Mouse (Mus musculus): ENCODE results near the gene Styxl1. TPM values are rescaled to one million over a fixed set of nuclear protein-coding genes. Genes with fewer than 3 reads are reported as not detected.

The Styxl1 gene
- total and polyA plus RNA-seq, 3 experiments: 0.17 TPM; not detected in 2

DNA sequence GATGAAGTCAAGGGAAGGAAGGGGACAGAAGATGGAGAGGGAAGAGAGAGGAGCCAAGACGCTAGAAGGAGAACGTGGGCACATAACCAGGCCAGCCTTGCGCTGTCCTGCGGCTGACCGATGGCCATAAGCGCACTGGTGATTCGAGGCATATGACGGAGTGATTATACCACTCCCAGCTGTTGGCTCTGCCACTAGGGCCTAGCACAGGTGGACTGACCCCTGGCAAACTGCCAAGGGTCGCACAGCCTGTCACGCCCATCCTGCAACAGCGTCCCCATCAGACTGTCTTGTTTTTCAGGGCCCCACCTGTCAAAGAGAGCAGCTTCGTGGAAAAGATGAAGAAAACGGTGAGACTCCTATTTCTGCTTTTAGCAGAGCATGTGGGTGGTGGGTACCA, 49.8 kb downstream of the Styxl1 start:
- no peak for TF ChIP-seq MYC (IDR thresholded peaks at IDR 0.05; ENCODE audit: low read depth, low read length)
- no peak for TF ChIP-seq BHLHE40 (IDR thresholded peaks at IDR 0.05; ENCODE audit: borderline replicate concordance, low read depth, low read length)
- no peak for TF ChIP-seq ELF1 (IDR thresholded peaks at IDR 0.05; ENCODE audit: low read depth, low read length)
- TF ChIP-seq RCOR1 (IDR thresholded peaks at IDR 0.05; ENCODE audit: low read depth, low read length): no peak
- TF ChIP-seq TBP (IDR thresholded peaks at IDR 0.05; ENCODE audit: low read depth, low read length): no peak
- TF ChIP-seq ZMIZ1 (IDR thresholded peaks at IDR 0.05; ENCODE audit: low read depth, low read length): no peak
- no peak for TF ChIP-seq TCF12 (IDR thresholded peaks at IDR 0.05; ENCODE audit: low read depth, low read length)
- no peak for TF ChIP-seq NELFE (IDR thresholded peaks at IDR 0.05; ENCODE audit: low read depth, low read length)
- TF ChIP-seq ZNF384 (IDR thresholded peaks at IDR 0.05; ENCODE audit: low read depth, low read length): no peak
- TF ChIP-seq MEF2A (IDR thresholded peaks at IDR 0.05; ENCODE audit: extremely low read depth, insufficient replicate concordance, low read depth, low read length, poor library complexity, severe bottlenecking): no peak
- no peak for TF ChIP-seq MAZ (IDR thresholded peaks at IDR 0.05; ENCODE audit: low read depth, low read length)
- TF ChIP-seq RAD21 (IDR thresholded peaks at IDR 0.05; ENCODE audit: low read depth, low read length): no peak
- no peak for TF ChIP-seq USF1 (IDR thresholded peaks at IDR 0.05; ENCODE audit: low read depth, low read length)
- TF ChIP-seq GABPA (IDR thresholded peaks at IDR 0.05; ENCODE audit: low read depth, low read length): no peak
- TF ChIP-seq POLR2AphosphoS5 (IDR thresholded peaks at IDR 0.05; ENCODE audit: borderline replicate concordance, low read depth, low read length): no peak
- no peak for TF ChIP-seq TAL1 (IDR thresholded peaks at IDR 0.05; ENCODE audit: low read length)
- TF ChIP-seq GATA1 (IDR thresholded peaks at IDR 0.05; ENCODE audit: low read depth, low read length): no peak
- TF ChIP-seq MXI1 (IDR thresholded peaks at IDR 0.05; ENCODE audit: low read depth, low read length): no peak
- no peak for TF ChIP-seq POLR2A (IDR thresholded peaks at IDR 0.05; ENCODE audit: control insufficient read depth in 1 of 2, insufficient read depth in 1 of 2, low read depth in 1 of 2, low read length in 2 of 2, poor library complexity in 1 of 2)
- TF ChIP-seq HCFC1 (IDR thresholded peaks at IDR 0.05; ENCODE audit: low read depth, low read length): no peak
- no peaks in the 10 kb centered on the region; a peak in 1 of 4 replicates for H3K36me3 ChIP-seq (ENCODE audit: control insufficient read depth in 1 of 2, insufficient read depth in 2 of 2, low read length in 2 of 2)
- H3K4me3 ChIP-seq (ENCODE audit: control insufficient read depth in 1 of 2, insufficient read depth in 1 of 2, low read depth in 2 of 2, low read length in 2 of 2): no peak overlapping the region
- no peaks in the 10 kb centered on the region for H3K9me3 ChIP-seq (replicated peaks; ENCODE audit: insufficient read depth, low read length)
- no peak overlapping the region for H3K9ac ChIP-seq (ENCODE audit: control insufficient read depth, low read depth, low read length, poor library complexity, severe bottlenecking)
- DNase-seq (ENCODE audit: low read depth, low spot score): no peak
- H3K27me3 ChIP-seq (ENCODE audit: control insufficient read depth in 1 of 2, insufficient read depth in 2 of 2, low read length in 2 of 2): no peaks in the 10 kb centered on the region
- no peaks in the 10 kb centered on the region for H3K79me2 ChIP-seq (ENCODE audit: control insufficient read depth, insufficient read depth, low read length, poor library complexity)
- H3K27ac ChIP-seq (ENCODE audit: control insufficient read depth, low read depth, low read length): no peak overlapping the region
- H3K4me1 ChIP-seq (ENCODE audit: control insufficient read depth in 1 of 2, insufficient read depth in 2 of 2, low read length in 2 of 2): no peaks in the 10 kb centered on the region

DNA sequence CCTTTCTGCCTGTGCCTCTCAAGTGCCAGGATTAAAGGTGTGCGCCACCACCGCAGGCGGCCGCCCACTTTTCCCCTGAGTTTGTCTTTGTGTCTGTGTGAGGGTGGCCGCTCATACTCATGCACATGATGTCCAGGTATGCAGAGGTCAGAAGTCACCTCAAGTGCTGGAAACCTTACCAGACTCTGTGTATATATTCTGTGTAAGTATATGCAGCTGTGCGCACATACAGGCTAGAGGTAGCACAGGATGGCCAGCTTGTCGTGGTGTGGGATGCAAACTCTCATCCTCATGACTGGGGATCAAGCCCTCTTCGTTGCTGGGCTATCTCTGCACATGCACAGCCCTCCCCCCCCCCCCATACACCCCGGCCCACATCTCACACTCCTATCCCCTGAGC, 50.3 kb downstream of the Styxl1 start:
- Histone ChIP-seq H3K4me1 (ENCODE audit: control insufficient read depth in 1 of 2, insufficient read depth in 2 of 2, low read length in 2 of 2) (no peaks in the 10 kb centered on the region), H3K27me3 (ENCODE audit: control insufficient read depth in 1 of 2, insufficient read depth in 2 of 2, low read length in 2 of 2) (no peaks in the 10 kb centered on the region), H3K79me2 (ENCODE audit: control insufficient read depth, insufficient read depth, low read length, poor library complexity) (no peaks in the 10 kb centered on the region), H3K9me3 (replicated peaks; ENCODE audit: insufficient read depth, low read length) (no peaks in the 10 kb centered on the region), H3K27ac (ENCODE audit: control insufficient read depth, low read depth, low read length) (no peak overlapping the region), H3K4me3 (ENCODE audit: control insufficient read depth in 1 of 2, insufficient read depth in 1 of 2, low read depth in 2 of 2, low read length in 2 of 2) (no peak overlapping the region), H3K36me3 (ENCODE audit: control insufficient read depth in 1 of 2, insufficient read depth in 2 of 2, low read length in 2 of 2) (no peaks in the 10 kb centered on the region; a peak in 1 of 4 replicates), H3K9ac (ENCODE audit: control insufficient read depth, low read depth, low read length, poor library complexity, severe bottlenecking) (no peak overlapping the region)
- TF ChIP-seq USF2 (IDR thresholded peaks at IDR 0.05; ENCODE audit: borderline replicate concordance in 1 of 2, insufficient read depth in 1 of 2, low read depth in 1 of 2, low read length in 2 of 2) (no peak), CHD2 (IDR thresholded peaks at IDR 0.05; ENCODE audit: low read length) (no peak), MAFK (IDR thresholded peaks at IDR 0.05; ENCODE audit: borderline replicate concordance, low read depth, low read length) (no peak), TCF12 (IDR thresholded peaks at IDR 0.05; ENCODE audit: low read depth, low read length) (no peak), ELF1 (IDR thresholded peaks at IDR 0.05; ENCODE audit: low read depth, low read length) (no peak), CHD1 (IDR thresholded peaks at IDR 0.05; ENCODE audit: low read depth, low read length) (no peak), MAX (IDR thresholded peaks at IDR 0.05; ENCODE audit: low read length) (no peak), JUND (IDR thresholded peaks at IDR 0.05; ENCODE audit: low read depth, low read length) (no peak), MAZ (IDR thresholded peaks at IDR 0.05; ENCODE audit: low read depth, low read length) (no peak), GATA1 (IDR thresholded peaks at IDR 0.05; ENCODE audit: low read depth, low read length) (no peak), NRF1 (IDR thresholded peaks at IDR 0.05; ENCODE audit: insufficient read depth, low read depth, low read length, poor library complexity, severe bottlenecking) (no peak)
- DNase-seq (ENCODE audit: low read depth, low spot score): no peak

Measured in MEL (cell line).